Comparison of ENCODE assay signal across 8 mouse cellular contexts in the genomic region with DNA sequence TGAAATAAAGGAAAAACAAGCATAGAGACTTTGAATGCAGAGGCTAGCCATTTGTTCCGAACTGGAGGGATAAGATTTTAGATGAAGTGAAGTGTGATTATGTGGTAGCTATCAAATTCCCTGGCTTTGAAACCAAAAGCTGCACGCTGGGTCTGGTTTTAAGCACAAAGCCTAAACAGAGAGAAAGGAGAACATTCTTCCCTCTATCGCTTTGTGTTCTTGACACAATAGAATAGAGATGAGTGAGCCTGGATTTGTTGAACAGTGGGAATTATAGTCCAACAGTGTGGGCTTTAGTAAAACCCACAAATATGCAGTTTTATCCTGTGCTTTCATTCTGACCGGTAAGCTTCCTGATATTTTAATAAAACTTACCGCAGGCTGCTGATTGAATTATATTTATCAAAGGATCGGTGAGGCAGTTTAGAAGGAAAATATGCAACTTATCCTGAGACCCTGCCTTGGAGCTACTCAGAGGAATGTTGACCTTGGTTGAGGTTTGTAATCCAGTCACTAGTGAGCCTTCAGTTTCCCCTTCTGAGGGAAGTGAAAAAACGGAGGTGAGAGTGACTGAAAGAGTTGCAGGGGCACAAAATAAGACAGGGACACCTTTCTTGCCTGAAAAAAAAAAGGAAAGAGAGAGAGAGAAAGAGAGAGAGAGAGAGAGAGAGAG.
DNase-seq lines count a peak whose midpoint lies in the region; ATAC-seq and TF ChIP-seq lines count a peak whose summit lies in the region.

No protein-coding gene starts in this region.

- H3K4me3 ChIP-seq in heart, embryonic 12.5 days = no peak overlapping the region
- peak overlapping the region; percentile 25; the same call in 1 of the 2 replicates for H3K4me3 ChIP-seq in hindbrain, embryonic 11.5 days (ENCODE audit: low read depth, low read length)
- peak overlapping the region; percentile 31 for H3K4me3 ChIP-seq in midbrain, embryonic 13.5 days (replicated peaks)

- no peak overlapping the region for H3K9ac ChIP-seq in heart, embryonic 12.5 days
- H3K9ac ChIP-seq in hindbrain, embryonic 11.5 days (ENCODE audit: low read depth, low read length) = peak overlapping the region; percentile 29
- H3K9ac ChIP-seq in midbrain, embryonic 13.5 days (replicated peaks) = peak overlapping the region; percentile 36

- no peaks in the 10 kb centered on the region for H3K36me3 ChIP-seq in heart, embryonic 12.5 days
- H3K36me3 ChIP-seq in hindbrain, embryonic 11.5 days (ENCODE audit: control insufficient read depth, insufficient read depth, low read length) = no peaks in the 10 kb centered on the region
- no peaks in the 10 kb centered on the region for H3K36me3 ChIP-seq in midbrain, embryonic 13.5 days

- DNase-seq in heart, postnatal 4 days = no peak
- peak; percentile 73 for DNase-seq in brain, embryonic 14.5 days (ENCODE audit: low read depth)
- DNase-seq in hindbrain, embryonic 11.5 days (ENCODE audit: low spot score) = no peak
- no peak for DNase-seq in testis, postnatal 10 days (ENCODE audit: low spot score)
- no peak for DNase-seq in ovary, postnatal 36 days (ENCODE audit: low spot score)

- peak overlapping the region; percentile 68 for H3K4me2 ChIP-seq in heart, embryonic 12.5 days
- H3K4me2 ChIP-seq in hindbrain, embryonic 11.5 days (replicated peaks; ENCODE audit: low read depth, low read length) = peak overlapping the region; percentile 43
- peak overlapping the region; percentile 49 for H3K4me2 ChIP-seq in midbrain, embryonic 13.5 days (replicated peaks)

- no peaks in the 10 kb centered on the region for H3K9me3 ChIP-seq in heart, embryonic 12.5 days (replicated peaks)
- no peaks in the 10 kb centered on the region for H3K9me3 ChIP-seq in hindbrain, embryonic 11.5 days (ENCODE audit: control insufficient read depth, low read length)
- H3K9me3 ChIP-seq in midbrain, embryonic 13.5 days = no peaks in the 10 kb centered on the region

- H3K27me3 ChIP-seq in heart, embryonic 12.5 days (replicated peaks) = 0 out of 2 replicates have a peak, but pooled peaks cover 6% of the 10 kb centered on the region
- no peaks in the 10 kb centered on the region for H3K27me3 ChIP-seq in hindbrain, embryonic 11.5 days (ENCODE audit: control insufficient read depth, insufficient read depth, low read length)
- 0 out of 2 replicates have a peak, but pooled peaks cover 7% of the 10 kb centered on the region for H3K27me3 ChIP-seq in midbrain, embryonic 13.5 days

- ATAC-seq in heart, embryonic 12.5 days (ENCODE audit: insufficient number of reproducible peaks, low FRiP score) = no peak
- ATAC-seq in hindbrain, embryonic 11.5 days (ENCODE audit: low FRiP score) = 0 out of 2 replicates have a peak, but pooled peaks have one; percentile 11
- peak; percentile 35; the same call in 1 of the 2 replicates for ATAC-seq in midbrain, embryonic 13.5 days
- ATAC-seq in granulocyte monocyte progenitor cell, adult 5-6 weeks (replicated peaks; ENCODE audit: poor library complexity, severe bottlenecking) = no peak

- no peak overlapping the region for H3K27ac ChIP-seq in heart, embryonic 12.5 days (ENCODE audit: poor library complexity, severe bottlenecking)
- peak overlapping the region; percentile 67 for H3K27ac ChIP-seq in hindbrain, embryonic 11.5 days (ENCODE audit: low read depth, low read length)
- peak overlapping the region; percentile 35 for H3K27ac ChIP-seq in midbrain, embryonic 13.5 days

- H3K4me1 ChIP-seq in heart, embryonic 12.5 days (replicated peaks) = no peaks in the 10 kb centered on the region
- H3K4me1 ChIP-seq in hindbrain, embryonic 11.5 days (replicated peaks; ENCODE audit: control insufficient read depth, insufficient read depth, low read length) = no peaks in the 10 kb centered on the region; the same call in none of the 2 replicates
- H3K4me1 ChIP-seq in midbrain, embryonic 13.5 days (replicated peaks) = peaks cover 28% of the 10 kb centered on the region

- no peak for TF ChIP-seq CTCF in brain, embryonic 14.5 days (IDR thresholded peaks at IDR 0.05; ENCODE audit: borderline replicate concordance, extremely low read depth, insufficient read depth, insufficient read length)

- 47% methylated on average over 7 of the region's 7 CpGs for whole genome bisulfite sequencing in heart, embryonic 12.5 days
- 21% methylated on average over 7 of the region's 7 CpGs for WGBS in hindbrain, embryonic 11.5 days
- WGBS in midbrain, embryonic 13.5 days = 3% methylated on average over 7 of the region's 7 CpGs

- TF ChIP-seq POLR2A in brain, embryonic 14.5 days (IDR thresholded peaks at IDR 0.05; ENCODE audit: borderline replicate concordance, extremely low read depth, insufficient read depth, insufficient read length, poor library complexity, severe bottlenecking) = no peak

Comparison
In these comparisons a context has a peak if more than half of its experiments do, and no peak if none do; other contexts are left out.
1. ATAC-seq: peak in hindbrain, embryonic 11.5 days (single experiment) and midbrain, embryonic 13.5 days (single experiment); none in heart, embryonic 12.5 days (single experiment) and granulocyte monocyte progenitor cell, adult 5-6 weeks (single experiment).
2. Peak in every context shown above with its lines, with median percentiles within 50 percentile points of each other: H3K4me2 ChIP-seq.